Mouse (Mus musculus): ENCODE results near the gene Tesk1.

GRCm38 (mm10) chr4:43416071-43416490 lies 25.7 kb upstream of the Tesk1 start:
- TF ChIP-seq POLR2A (IDR thresholded peaks at IDR 0.05; ENCODE audit: low read depth, low read length) (no peak), NRF1 (IDR thresholded peaks at IDR 0.05; ENCODE audit: low read depth, low read length) (no peak), EP300 (IDR thresholded peaks at IDR 0.05; ENCODE audit: low read length) (no peak), CTCF (conservative IDR thresholded peaks at IDR 0.05 in 1 of 2, IDR thresholded peaks at IDR 0.05 in 1 of 2; ENCODE audit: low read depth in 2 of 2, low read length in 2 of 2) (no peak)
